Mouse (Mus musculus): ENCODE measurements around the gene Srsf5. TPM values are rescaled to one million over a fixed set of nuclear protein-coding genes. Genes with fewer than 3 reads are reported as not detected.
"Not testable (repeated sequence)": the region's sequence is repeated elsewhere in the genome, so short reads cannot be mapped to it uniquely, and the experiment has no call there.

The Srsf5 gene
- polyA plus RNA-seq, 1 experiment from 2014 or later = 274 TPM

- ATAC-seq (no peak), DNase-seq (ENCODE audit: low spot score) (no peak)
- Histone ChIP-seq H3K4me2 (ENCODE audit: low read length) (no peak overlapping the region), H3K27me3 (replicated peaks; ENCODE audit: control insufficient read depth, insufficient read depth, low read length) (no peaks in the 10 kb centered on the region), H3K27ac (ENCODE audit: low read depth, low read length) (no peak overlapping the region), H3K9me3 (replicated peaks; ENCODE audit: control insufficient read depth, low read length) (no peaks in the 10 kb centered on the region), H3K36me3 (ENCODE audit: control insufficient read depth, insufficient read depth, low read length) (peaks cover 4% of the 10 kb centered on the region), H3K9ac (ENCODE audit: low read length) (no peak overlapping the region), H3K4me3 (ENCODE audit: low read depth, low read length) (no peak overlapping the region), H3K4me1 (ENCODE audit: control insufficient read depth, insufficient read depth, low read length) (peaks cover 4% of the 10 kb centered on the region; the same call in 1 of the 2 replicates)
- 91% methylated on average over 3 of the region's 3 CpGs for WGBS
Observed at GRCm38 (mm10) chr12:80941886-80942285, 3.4 kb upstream of the Srsf5 start.

GRCm38 (mm10) chr12:80943395-80943794 lies 1.9 kb upstream of the Srsf5 start:
- Histone ChIP-seq H3K4me2 (ENCODE audit: low read length) (no peak overlapping the region), H3K27me3 (replicated peaks; ENCODE audit: control insufficient read depth, insufficient read depth, low read length) (no peaks in the 10 kb centered on the region), H3K36me3 (ENCODE audit: control insufficient read depth, insufficient read depth, low read length) (peaks cover 17% of the 10 kb centered on the region), H3K4me1 (ENCODE audit: control insufficient read depth, insufficient read depth, low read length) (peaks cover 4% of the 10 kb centered on the region; the same call in 1 of the 2 replicates), H3K27ac (ENCODE audit: low read depth, low read length) (no peak overlapping the region), H3K9me3 (replicated peaks; ENCODE audit: control insufficient read depth, low read length) (no peaks in the 10 kb centered on the region), H3K9ac (ENCODE audit: low read length) (no peak overlapping the region), H3K4me3 (ENCODE audit: low read depth, low read length) (no peak overlapping the region)
- DNase-seq (ENCODE audit: low spot score) = no peak
- 89% methylated on average over 3 of the region's 3 CpGs for WGBS
- no peak for ATAC-seq

GRCm38 (mm10) chr12:80944204-80944603 lies 1.1 kb upstream of the Srsf5 start:
- no peak overlapping the region for H3K4me2 ChIP-seq (ENCODE audit: low read length)
- H3K27ac ChIP-seq (ENCODE audit: low read depth, low read length) = no peak overlapping the region
- peaks cover 4% of the 10 kb centered on the region; the same call in 1 of the 2 replicates for H3K4me1 ChIP-seq (ENCODE audit: control insufficient read depth, insufficient read depth, low read length)
- DNase-seq (ENCODE audit: low spot score) (no peak), ATAC-seq (no peak)
- no peak overlapping the region for H3K9ac ChIP-seq (ENCODE audit: low read length)
- peaks cover 23% of the 10 kb centered on the region for H3K36me3 ChIP-seq (ENCODE audit: control insufficient read depth, insufficient read depth, low read length)
- no peak overlapping the region for H3K4me3 ChIP-seq (ENCODE audit: low read depth, low read length)
- no peaks in the 10 kb centered on the region for H3K9me3 ChIP-seq (replicated peaks; ENCODE audit: control insufficient read depth, low read length)
- 100% methylated on average over 4 of the region's 4 CpGs for WGBS
- H3K27me3 ChIP-seq (replicated peaks; ENCODE audit: control insufficient read depth, insufficient read depth, low read length) = no peaks in the 10 kb centered on the region

- peak overlapping the region; percentile 98 for H3K4me3 ChIP-seq (ENCODE audit: low read depth, low read length)
- H3K36me3 ChIP-seq (ENCODE audit: control insufficient read depth, insufficient read depth, low read length) = peaks cover 29% of the 10 kb centered on the region
- DNase-seq (ENCODE audit: low spot score); H3K4me1 ChIP-seq (ENCODE audit: control insufficient read depth, insufficient read depth, low read length); H3K27me3 ChIP-seq (replicated peaks; ENCODE audit: control insufficient read depth, insufficient read depth, low read length); H3K9me3 ChIP-seq (replicated peaks; ENCODE audit: control insufficient read depth, low read length): not testable (repeated sequence)
- ATAC-seq = peak; percentile 30
- 0 out of 2 replicates have a peak overlapping the region, but pooled peaks have one; percentile 92 for H3K27ac ChIP-seq (ENCODE audit: low read depth, low read length)
- WGBS = under 1% methylated on average over 9 of the region's 9 CpGs
- H3K9ac ChIP-seq (ENCODE audit: low read length) = peak overlapping the region; percentile 49
- H3K4me2 ChIP-seq (ENCODE audit: low read length) = peak overlapping the region; percentile 43
Observed at GRCm38 (mm10) chr12:80944963-80945333, 356 bp upstream of the Srsf5 start.

- Histone ChIP-seq H3K4me3 (ENCODE audit: low read depth, low read length) (peak overlapping the region; percentile 98), H3K36me3 (ENCODE audit: control insufficient read depth, insufficient read depth, low read length) (peaks cover 35% of the 10 kb centered on the region), H3K27ac (ENCODE audit: low read depth, low read length) (peak overlapping the region; percentile 92), H3K9ac (ENCODE audit: low read length) (peak overlapping the region; percentile 88), H3K4me2 (ENCODE audit: low read length) (peak overlapping the region; percentile 72), H3K9me3 (replicated peaks; ENCODE audit: control insufficient read depth, low read length) (no peaks in the 10 kb centered on the region), H3K27me3 (replicated peaks; ENCODE audit: control insufficient read depth, insufficient read depth, low read length) (no peaks in the 10 kb centered on the region), H3K4me1 (ENCODE audit: control insufficient read depth, insufficient read depth, low read length) (peaks cover 4% of the 10 kb centered on the region; the same call in 1 of the 2 replicates)
- under 1% methylated on average over 45 of the region's 47 CpGs for WGBS
- peak; percentile 98 for DNase-seq (ENCODE audit: low spot score)
- peak; percentile 98 for ATAC-seq
Observed at GRCm38 (mm10) chr12:80945996-80946355, 672 bp downstream of the Srsf5 start.

- DNase-seq (ENCODE audit: low spot score) = no peak
- WGBS = 96% methylated on average over 18 of the region's 18 CpGs
Observed at GRCm38 (mm10) chr12:80948202-80948601, 2.9 kb downstream of the Srsf5 start.

GRCm38 (mm10) chr12:80949603-80950002 lies 4.3 kb downstream of the Srsf5 start:
- not testable (repeated sequence) for H3K4me3 ChIP-seq (ENCODE audit: low read depth, low read length); H3K9me3 ChIP-seq (replicated peaks; ENCODE audit: control insufficient read depth, low read length); H3K4me1 ChIP-seq (ENCODE audit: control insufficient read depth, insufficient read depth, low read length); ATAC-seq; H3K4me2 ChIP-seq (ENCODE audit: low read length); H3K9ac ChIP-seq (ENCODE audit: low read length); H3K27me3 ChIP-seq (replicated peaks; ENCODE audit: control insufficient read depth, insufficient read depth, low read length); DNase-seq (ENCODE audit: low spot score); H3K27ac ChIP-seq (ENCODE audit: low read depth, low read length)
- peaks cover 67% of the 10 kb centered on the region for H3K36me3 ChIP-seq (ENCODE audit: control insufficient read depth, insufficient read depth, low read length)
- 94% methylated on average over 15 of the region's 16 CpGs for WGBS

More at GRCm38 (mm10) chr12:80948202-80948601, 2.9 kb downstream of the Srsf5 start:
- H3K36me3 ChIP-seq (ENCODE audit: control insufficient read depth, insufficient read depth, low read length) = peaks cover 52% of the 10 kb centered on the region
- peaks cover 4% of the 10 kb centered on the region; the same call in 1 of the 2 replicates for H3K4me1 ChIP-seq (ENCODE audit: control insufficient read depth, insufficient read depth, low read length)
- H3K9me3 ChIP-seq (replicated peaks; ENCODE audit: control insufficient read depth, low read length) = no peaks in the 10 kb centered on the region
- no peak overlapping the region for H3K9ac ChIP-seq (ENCODE audit: low read length)
- no peak for ATAC-seq
- H3K27ac ChIP-seq (ENCODE audit: low read depth, low read length) = no peak overlapping the region
- H3K4me2 ChIP-seq (ENCODE audit: low read length) = no peak overlapping the region
- H3K4me3 ChIP-seq (ENCODE audit: low read depth, low read length) = no peak overlapping the region
- H3K27me3 ChIP-seq (replicated peaks; ENCODE audit: control insufficient read depth, insufficient read depth, low read length) = no peaks in the 10 kb centered on the region

- Histone ChIP-seq H3K4me2 (ENCODE audit: low read length) (no peak overlapping the region), H3K4me1 (ENCODE audit: control insufficient read depth, insufficient read depth, low read length) (peaks cover under 1% of the 10 kb centered on the region; the same call in 1 of the 2 replicates), H3K9me3 (replicated peaks; ENCODE audit: control insufficient read depth, low read length) (no peaks in the 10 kb centered on the region), H3K27ac (ENCODE audit: low read depth, low read length) (no peak overlapping the region), H3K9ac (ENCODE audit: low read length) (no peak overlapping the region), H3K4me3 (ENCODE audit: low read depth, low read length) (no peak overlapping the region), H3K27me3 (replicated peaks; ENCODE audit: control insufficient read depth, insufficient read depth, low read length) (no peaks in the 10 kb centered on the region), H3K36me3 (ENCODE audit: control insufficient read depth, insufficient read depth, low read length) (peaks cover 83% of the 10 kb centered on the region)
- DNase-seq (ENCODE audit: low spot score) = no peak
- WGBS = 94% methylated on average over 3 of the region's 3 CpGs
- ATAC-seq = no peak
Observed at GRCm38 (mm10) chr12:80951640-80952219, 6.4 kb downstream of the Srsf5 start.

- WGBS = 96% methylated on average over 1 of the region's 1 CpGs
- H3K27me3 ChIP-seq (replicated peaks; ENCODE audit: control insufficient read depth, insufficient read depth, low read length) = no peaks in the 10 kb centered on the region
- peaks cover 83% of the 10 kb centered on the region for H3K36me3 ChIP-seq (ENCODE audit: control insufficient read depth, insufficient read depth, low read length)
- no peak overlapping the region for H3K9ac ChIP-seq (ENCODE audit: low read length)
- ATAC-seq = no peak
- H3K4me2 ChIP-seq (ENCODE audit: low read length) = no peak overlapping the region
- no peaks in the 10 kb centered on the region for H3K9me3 ChIP-seq (replicated peaks; ENCODE audit: control insufficient read depth, low read length)
- H3K27ac ChIP-seq (ENCODE audit: low read depth, low read length) = no peak overlapping the region
- H3K4me3 ChIP-seq (ENCODE audit: low read depth, low read length) = no peak overlapping the region
- no peak for DNase-seq (ENCODE audit: low spot score)
- H3K4me1 ChIP-seq (ENCODE audit: control insufficient read depth, insufficient read depth, low read length) = no peaks in the 10 kb centered on the region
Observed at GRCm38 (mm10) chr12:80952526-80952925, 7.2 kb downstream of the Srsf5 start.
